Mouse (Mus musculus): ENCODE measurements around the gene Gm6164. TPM values are rescaled to one million over a fixed set of nuclear protein-coding genes. Genes with fewer than 3 reads are reported as not detected.
"Not testable (repeated sequence)": the region's sequence is repeated elsewhere in the genome, so short reads cannot be mapped to it uniquely, and the experiment has no call there.

Gene Gm6164
- total RNA-seq (2015) (not detected in 2 replicates), total RNA-seq (2017) (not detected in 2 replicates)

GRCm38 (mm10) chr7:20205507-20205906 lies at the start of gene Gm6164:
Gm6164 (minus strand) TSS chr7:20205607.
- not testable (repeated sequence) for ATAC-seq (replicated peaks; ENCODE audit: poor library complexity)

GRCm38 (mm10) chr7:20233728-20234127 lies 28.3 kb upstream of the Gm6164 start, which contains the start of gene Gm4498:
Gm4498 (minus strand) TSS chr7:20233828.
- not testable (repeated sequence) for ATAC-seq (replicated peaks; ENCODE audit: poor library complexity)

- not testable (repeated sequence) for ATAC-seq (replicated peaks; ENCODE audit: poor library complexity)
Observed at GRCm38 (mm10) chr7:20193410-20193809, 12.0 kb downstream of the Gm6164 start, which contains the start of gene Vmn1r95. Vmn1r95 (plus strand) TSS chr7:20193710.

GRCm38 (mm10) chr7:20168277-20168676 lies 37.1 kb downstream of the Gm6164 start, which contains the start of gene Vmn1r94:
Vmn1r94 (minus strand) TSS chr7:20168377.
- not testable (repeated sequence) for ATAC-seq (replicated peaks; ENCODE audit: poor library complexity)

Other genes starting within 250 kb of the Gm6164 start
- gene Ceacam20, start 240.2 kb downstream of the Gm6164 start, total RNA-seq (2015) = not detected in 2 replicates
- not detected in 2 replicates for gene Ceacam20, start 240.2 kb downstream of the Gm6164 start, total RNA-seq (2017)
- not detected in 2 replicates for gene Nlrp9b, start 214.1 kb downstream of the Gm6164 start, total RNA-seq (2015)
- not detected in 2 replicates for gene Nlrp9b, start 214.1 kb downstream of the Gm6164 start, total RNA-seq (2017)
- gene Vmn1r91, start 105.9 kb downstream of the Gm6164 start, total RNA-seq (2015) = not detected in 2 replicates
- gene Vmn1r91, start 105.9 kb downstream of the Gm6164 start, total RNA-seq (2017) = not detected in 2 replicates
- gene Gm16442, start 83.0 kb downstream of the Gm6164 start, total RNA-seq (2015) = not detected in 2 replicates
- not detected in 2 replicates for gene Gm16442, start 83.0 kb downstream of the Gm6164 start, total RNA-seq (2017)
- gene Vmn1r93, start 66.5 kb downstream of the Gm6164 start, total RNA-seq (2015) = not detected in 2 replicates
- gene Vmn1r93, start 66.5 kb downstream of the Gm6164 start, total RNA-seq (2017) = not detected in 2 replicates
- not detected in 2 replicates for gene Vmn1r94, start 37.2 kb downstream of the Gm6164 start, total RNA-seq (2015)
- gene Vmn1r94, start 37.2 kb downstream of the Gm6164 start, total RNA-seq (2017) = not detected in 2 replicates
- not detected in 2 replicates for gene Vmn1r95, start 11.9 kb downstream of the Gm6164 start, total RNA-seq (2015)
- not detected in 2 replicates for gene Vmn1r95, start 11.9 kb downstream of the Gm6164 start, total RNA-seq (2017)
- gene Gm4498, start 28.2 kb upstream of the Gm6164 start, total RNA-seq (2015) = not detected in 2 replicates
- gene Gm4498, start 28.2 kb upstream of the Gm6164 start, total RNA-seq (2017) = not detected in 2 replicates
- gene Gm5890, start 57.2 kb upstream of the Gm6164 start, total RNA-seq (2015) = not detected in 2 replicates
- gene Gm5890, start 57.2 kb upstream of the Gm6164 start, total RNA-seq (2017) = not detected in 2 replicates
- gene Gm4133, start 128.5 kb upstream of the Gm6164 start, total RNA-seq (2015) = not detected in 2 replicates
- not detected in 2 replicates for gene Gm4133, start 128.5 kb upstream of the Gm6164 start, total RNA-seq (2017)
- not detected in 2 replicates for gene Gm5728, start 169.8 kb upstream of the Gm6164 start, total RNA-seq (2015)
- not detected in 2 replicates for gene Gm5728, start 169.8 kb upstream of the Gm6164 start, total RNA-seq (2017)
- not detected in 2 replicates for gene Vmn1r100, start 212.3 kb upstream of the Gm6164 start, total RNA-seq (2015)
- gene Vmn1r100, start 212.3 kb upstream of the Gm6164 start, total RNA-seq (2017) = not detected in 2 replicates
- gene Vmn1r101, start 237.0 kb upstream of the Gm6164 start, total RNA-seq (2015) = not detected in 2 replicates
- gene Vmn1r101, start 237.0 kb upstream of the Gm6164 start, total RNA-seq (2017) = not detected in 2 replicates